Mouse (Mus musculus): ENCODE results near the gene Scgb1a1. TPM values are rescaled to one million over a fixed set of nuclear protein-coding genes. Genes with fewer than 3 reads are reported as not detected.
"Not testable (repeated sequence)": the region's sequence is repeated elsewhere in the genome, so short reads cannot be mapped to it uniquely, and the experiment has no call there.

The Scgb1a1 gene
- polyA plus RNA-seq, 1 experiment from 2014 or later = not detected

DNA sequence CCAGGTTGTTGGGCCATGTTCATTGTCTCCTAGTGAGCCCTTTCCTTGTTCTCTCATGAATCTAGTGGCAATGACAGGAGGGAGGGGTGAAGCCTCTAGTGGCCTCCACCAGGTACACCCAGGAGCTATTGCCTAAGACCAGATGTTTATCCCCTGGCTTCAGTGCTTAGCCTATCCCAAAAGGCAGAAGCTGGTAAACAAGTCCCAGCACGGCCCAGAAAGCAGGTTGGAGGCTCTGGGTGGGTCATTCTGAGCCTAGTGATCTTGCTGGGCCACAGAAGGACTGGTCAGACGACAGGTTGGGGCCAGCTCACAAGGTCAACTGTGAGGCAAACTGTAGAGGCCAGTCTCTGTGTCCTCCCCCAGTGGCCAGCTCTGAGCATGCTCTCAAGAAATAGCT, 3.0 kb upstream of the Scgb1a1 start:
- H3K9me3 ChIP-seq (ENCODE audit: control insufficient read depth, low read length) = no peaks in the 10 kb centered on the region
- no peak overlapping the region for H3K9ac ChIP-seq (ENCODE audit: low read length)
- H3K4me1 ChIP-seq (replicated peaks; ENCODE audit: control insufficient read depth, insufficient read depth, low read length) = no peaks in the 10 kb centered on the region
- no peaks in the 10 kb centered on the region for H3K27me3 ChIP-seq (replicated peaks; ENCODE audit: control insufficient read depth, insufficient read depth, low read length)
- DNase-seq (ENCODE audit: low spot score) = no peak
- H3K36me3 ChIP-seq (ENCODE audit: control insufficient read depth, insufficient read depth, low read length) = no peaks in the 10 kb centered on the region
- ATAC-seq (replicated peaks; ENCODE audit: low FRiP score, low TSS enrichment, low read depth) = no peak
- 60% methylated on average over 2 of the region's 2 CpGs for WGBS
- no peak overlapping the region for H3K27ac ChIP-seq (ENCODE audit: low read depth)
- H3K4me3 ChIP-seq (ENCODE audit: low read depth, low read length) = no peak overlapping the region
- no peak overlapping the region for H3K4me2 ChIP-seq (ENCODE audit: low read length)

DNA sequence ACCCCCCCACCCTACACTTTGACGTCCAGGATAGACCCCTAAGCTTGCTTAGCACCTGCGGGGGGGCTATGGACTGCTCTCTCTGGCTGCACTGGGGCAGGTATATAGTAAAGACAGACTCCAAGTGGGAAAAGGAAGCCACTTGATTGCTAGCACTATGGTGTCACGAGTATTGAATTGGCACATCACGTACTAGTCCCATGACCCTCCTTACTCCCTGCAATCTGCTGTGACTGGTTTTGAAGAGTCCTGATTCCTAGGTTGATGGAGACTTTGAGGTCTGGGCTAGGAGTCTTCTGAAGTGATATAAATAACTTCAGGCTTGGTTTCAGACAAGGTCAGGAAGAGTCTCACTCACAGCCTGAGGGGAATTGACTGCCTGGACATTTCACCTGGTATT, 2.4 kb upstream of the Scgb1a1 start:
- Histone ChIP-seq H3K9me3 (ENCODE audit: control insufficient read depth, low read length) (no peaks in the 10 kb centered on the region), H3K27ac (ENCODE audit: low read depth) (no peak overlapping the region), H3K4me2 (ENCODE audit: low read length) (no peak overlapping the region), H3K4me1 (replicated peaks; ENCODE audit: control insufficient read depth, insufficient read depth, low read length) (no peaks in the 10 kb centered on the region), H3K27me3 (replicated peaks; ENCODE audit: control insufficient read depth, insufficient read depth, low read length) (no peaks in the 10 kb centered on the region), H3K4me3 (ENCODE audit: low read depth, low read length) (no peak overlapping the region), H3K9ac (ENCODE audit: low read length) (no peak overlapping the region), H3K36me3 (ENCODE audit: control insufficient read depth, insufficient read depth, low read length) (no peaks in the 10 kb centered on the region)
- DNase-seq (ENCODE audit: low spot score) (no peak), ATAC-seq (replicated peaks; ENCODE audit: low FRiP score, low TSS enrichment, low read depth) (no peak)
- WGBS = 70% methylated on average over 4 of the region's 4 CpGs

DNA sequence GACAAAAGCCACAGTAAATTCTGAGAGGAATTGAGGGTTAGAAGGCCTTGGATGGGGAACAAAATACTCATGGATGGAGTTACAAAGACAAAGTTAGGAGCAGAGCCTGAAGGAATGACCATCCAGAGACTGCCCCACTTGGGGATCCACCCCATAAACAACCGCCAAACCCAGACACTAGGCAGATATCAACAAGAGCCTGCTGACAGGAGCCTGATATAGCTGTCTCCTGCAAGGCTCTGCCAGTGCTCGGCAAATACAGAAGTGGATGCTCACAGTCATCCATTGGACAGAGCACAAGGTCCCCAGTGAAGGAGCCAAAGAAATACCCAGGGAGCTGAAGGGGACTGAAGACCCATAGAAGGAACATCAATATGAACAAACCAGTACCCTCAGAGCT, 3.9 kb downstream of the Scgb1a1 start:
- not testable (repeated sequence) for H3K27me3 ChIP-seq (replicated peaks; ENCODE audit: control insufficient read depth, insufficient read depth, low read length); H3K36me3 ChIP-seq (ENCODE audit: control insufficient read depth, insufficient read depth, low read length); H3K27ac ChIP-seq (ENCODE audit: low read depth); ATAC-seq (replicated peaks; ENCODE audit: low FRiP score, low TSS enrichment, low read depth); H3K9ac ChIP-seq (ENCODE audit: low read length); H3K9me3 ChIP-seq (ENCODE audit: control insufficient read depth, low read length); H3K4me3 ChIP-seq (ENCODE audit: low read depth, low read length); DNase-seq (ENCODE audit: low spot score); H3K4me2 ChIP-seq (ENCODE audit: low read length)
- peaks cover 10% of the 10 kb centered on the region for H3K4me1 ChIP-seq (replicated peaks; ENCODE audit: control insufficient read depth, insufficient read depth, low read length)
- WGBS = 30% methylated on average over 2 of the region's 2 CpGs

DNA sequence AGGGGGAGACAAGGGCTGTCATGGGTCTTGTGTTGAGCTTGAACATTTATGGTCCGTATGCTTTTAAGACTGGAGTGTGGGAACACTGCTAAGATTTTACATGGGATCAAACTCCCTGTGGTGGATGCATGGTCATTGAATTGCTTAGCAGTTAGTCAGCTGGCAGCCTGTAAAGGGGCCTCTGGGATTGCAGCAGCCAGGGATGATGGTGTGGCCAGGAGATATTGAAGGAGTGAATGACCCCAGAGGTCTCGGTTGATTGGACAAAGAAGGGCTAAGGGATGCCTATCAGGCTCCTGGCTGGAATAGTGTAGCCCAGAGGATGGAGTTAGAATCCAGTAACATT, 4.8 kb downstream of the Scgb1a1 start:
- Histone ChIP-seq H3K27me3 (replicated peaks; ENCODE audit: control insufficient read depth, insufficient read depth, low read length) (no peaks in the 10 kb centered on the region), H3K36me3 (ENCODE audit: control insufficient read depth, insufficient read depth, low read length) (no peaks in the 10 kb centered on the region), H3K27ac (ENCODE audit: low read depth) (no peak overlapping the region), H3K4me2 (ENCODE audit: low read length) (peak overlapping the region; percentile 27; the same call in 1 of the 2 replicates), H3K9ac (ENCODE audit: low read length) (no peak overlapping the region; the same call in 1 of the 2 replicates), H3K9me3 (ENCODE audit: control insufficient read depth, low read length) (no peaks in the 10 kb centered on the region), H3K4me3 (ENCODE audit: low read depth, low read length) (no peak overlapping the region), H3K4me1 (replicated peaks; ENCODE audit: control insufficient read depth, insufficient read depth, low read length) (peaks cover 10% of the 10 kb centered on the region)
- no peak for DNase-seq (ENCODE audit: low spot score)
- 78% methylated on average over 2 of the region's 2 CpGs for WGBS
- ATAC-seq (replicated peaks; ENCODE audit: low FRiP score, low TSS enrichment, low read depth) = no peak

DNA sequence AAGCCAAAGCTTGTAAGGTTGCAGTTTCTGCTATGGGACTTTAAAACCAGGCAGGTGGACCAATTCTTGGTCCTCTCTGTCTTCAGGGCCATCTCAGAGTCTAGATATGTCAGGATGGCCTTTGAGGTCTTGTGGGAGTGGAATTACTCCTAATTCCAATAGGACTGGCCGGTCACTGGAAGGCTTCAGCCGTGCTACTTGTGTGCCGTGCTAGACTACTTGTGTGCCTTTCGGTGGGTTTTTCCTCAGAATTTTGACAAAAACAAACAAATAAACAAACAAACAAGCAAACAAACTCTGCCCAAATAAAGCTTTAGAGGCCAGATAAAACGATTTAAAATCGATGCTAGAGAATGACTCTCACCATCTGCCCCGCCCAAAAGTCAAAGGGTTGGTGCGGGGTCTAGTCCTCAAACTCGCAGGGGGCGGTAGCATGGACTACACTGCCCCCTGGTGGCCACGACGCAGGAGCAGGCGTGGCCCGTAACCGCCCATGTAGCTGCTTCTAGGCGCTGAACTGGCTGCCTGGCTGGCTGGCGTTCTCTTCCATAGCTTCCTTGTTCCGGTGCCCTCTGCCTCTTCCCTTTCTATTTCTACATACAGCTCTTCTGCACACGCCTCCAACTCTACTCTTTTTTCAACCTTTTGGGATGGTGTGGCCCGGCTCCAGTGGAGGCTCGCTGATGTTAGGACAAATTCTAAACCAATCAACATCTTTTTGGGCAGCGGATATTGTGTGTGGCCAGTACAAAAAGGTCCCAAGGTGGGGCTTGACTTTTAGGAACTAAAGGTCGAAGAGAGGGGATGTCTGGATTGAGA, 5.4 kb downstream of the Scgb1a1 start:
- WGBS = 14% methylated on average over 23 of the region's 23 CpGs
- H3K9ac ChIP-seq (ENCODE audit: low read length) = peak overlapping the region; percentile 32; the same call in 1 of the 2 replicates
- peak; percentile 87 for ATAC-seq (replicated peaks; ENCODE audit: low FRiP score, low TSS enrichment, low read depth)

DNA sequence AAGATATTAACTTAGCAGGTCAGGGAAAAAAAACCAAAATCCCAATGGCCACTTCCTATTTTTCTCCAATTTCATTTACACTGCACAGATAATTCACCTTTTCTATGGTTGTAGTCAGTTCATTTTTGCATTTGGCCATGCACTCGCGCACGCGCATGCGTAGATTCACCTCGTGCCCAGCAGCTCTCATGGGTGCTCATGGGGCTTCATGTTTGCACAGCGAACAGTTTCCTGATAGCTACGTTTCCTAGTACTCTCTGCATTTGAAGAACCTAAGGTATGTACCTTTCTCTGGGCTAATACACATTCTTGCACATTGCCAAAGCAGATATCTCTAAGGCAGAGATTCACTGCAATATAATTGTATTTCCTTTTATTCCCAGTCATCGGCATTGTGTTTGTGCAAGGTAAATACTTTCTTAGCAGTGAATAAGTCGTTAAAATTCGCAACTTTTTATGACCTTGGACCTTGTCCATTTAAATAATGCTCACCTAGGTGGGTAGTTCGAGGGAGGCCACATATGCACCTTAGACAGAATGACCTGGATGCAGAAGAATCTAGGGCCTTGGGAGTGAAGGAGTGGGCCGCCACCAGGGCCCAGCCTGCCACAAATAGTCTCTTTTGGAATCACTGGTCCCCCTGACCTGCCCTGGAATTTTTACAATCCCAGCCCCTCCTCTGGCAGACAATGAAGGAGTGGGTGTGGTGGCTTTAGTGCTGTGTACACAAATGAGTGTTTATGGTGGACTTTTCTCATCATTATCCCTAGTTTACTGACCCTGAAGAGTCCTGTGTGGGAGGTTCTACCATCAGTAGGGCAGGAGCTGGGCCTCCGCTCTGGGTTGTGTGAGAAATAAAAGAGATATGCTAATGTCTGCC, 6.2 kb downstream of the Scgb1a1 start:
- 74% methylated on average over 14 of the region's 14 CpGs for WGBS
- peak overlapping the region; percentile 3; the same call in 1 of the 2 replicates for H3K27ac ChIP-seq (ENCODE audit: low read depth)
- peak; percentile 41 for ATAC-seq (replicated peaks; ENCODE audit: low FRiP score, low TSS enrichment, low read depth)

More for the DNA sequence above, 5.4 kb downstream of the Scgb1a1 start:
- H3K4me3 ChIP-seq (ENCODE audit: low read depth, low read length) = 0 out of 2 replicates have a peak overlapping the region, but pooled peaks have one; percentile 2
- DNase-seq (ENCODE audit: low spot score) = peak; percentile 89
- peak overlapping the region; percentile 3; the same call in 1 of the 2 replicates for H3K27ac ChIP-seq (ENCODE audit: low read depth)
- H3K27me3 ChIP-seq (replicated peaks; ENCODE audit: control insufficient read depth, insufficient read depth, low read length) = no peaks in the 10 kb centered on the region
- H3K9me3 ChIP-seq (ENCODE audit: control insufficient read depth, low read length) = no peaks in the 10 kb centered on the region
- H3K4me2 ChIP-seq (ENCODE audit: low read length) = peak overlapping the region; percentile 27
- H3K36me3 ChIP-seq (ENCODE audit: control insufficient read depth, insufficient read depth, low read length) = no peaks in the 10 kb centered on the region
- peaks cover 14% of the 10 kb centered on the region for H3K4me1 ChIP-seq (replicated peaks; ENCODE audit: control insufficient read depth, insufficient read depth, low read length)

DNA sequence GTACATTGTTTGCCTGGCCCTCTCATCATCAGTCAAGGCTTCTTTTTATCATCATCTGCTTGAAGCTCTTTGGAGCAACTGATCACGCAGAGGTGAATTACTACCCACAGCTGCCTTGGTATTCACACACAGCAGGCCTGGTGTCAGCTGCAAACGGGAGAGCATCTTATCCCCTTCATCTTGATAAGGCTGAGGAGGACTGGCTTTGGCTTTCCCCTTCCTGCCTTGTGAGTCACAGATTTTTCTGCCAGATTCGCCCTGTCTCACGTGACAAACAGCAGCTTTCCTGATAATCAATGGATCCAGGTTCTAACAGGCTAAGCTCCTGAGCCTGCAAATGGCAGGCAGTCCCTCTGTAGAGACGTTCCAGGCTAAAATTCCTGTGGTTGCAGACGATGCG, 7.8 kb downstream of the Scgb1a1 start:
- ATAC-seq (replicated peaks; ENCODE audit: low FRiP score, low TSS enrichment, low read depth) = no peak
- Histone ChIP-seq H3K27me3 (replicated peaks; ENCODE audit: control insufficient read depth, insufficient read depth, low read length) (no peaks in the 10 kb centered on the region), H3K4me1 (replicated peaks; ENCODE audit: control insufficient read depth, insufficient read depth, low read length) (peaks cover 14% of the 10 kb centered on the region), H3K27ac (ENCODE audit: low read depth) (peak overlapping the region; percentile 44; the same call in 1 of the 2 replicates), H3K4me2 (ENCODE audit: low read length) (no peak overlapping the region), H3K36me3 (ENCODE audit: control insufficient read depth, insufficient read depth, low read length) (no peaks in the 10 kb centered on the region), H3K4me3 (ENCODE audit: low read depth, low read length) (no peak overlapping the region), H3K9me3 (ENCODE audit: control insufficient read depth, low read length) (no peaks in the 10 kb centered on the region), H3K9ac (ENCODE audit: low read length) (no peak overlapping the region)
- 12% methylated on average over 7 of the region's 7 CpGs for WGBS
- no peak for DNase-seq (ENCODE audit: low spot score)

More for the DNA sequence above, 6.2 kb downstream of the Scgb1a1 start:
- H3K4me2 ChIP-seq (ENCODE audit: low read length) = no peak overlapping the region
- H3K4me3 ChIP-seq (ENCODE audit: low read depth, low read length) = no peak overlapping the region
- H3K4me1 ChIP-seq (replicated peaks; ENCODE audit: control insufficient read depth, insufficient read depth, low read length) = peaks cover 14% of the 10 kb centered on the region
- no peaks in the 10 kb centered on the region for H3K27me3 ChIP-seq (replicated peaks; ENCODE audit: control insufficient read depth, insufficient read depth, low read length)
- H3K9me3 ChIP-seq (ENCODE audit: control insufficient read depth, low read length) = no peaks in the 10 kb centered on the region
- no peak overlapping the region for H3K9ac ChIP-seq (ENCODE audit: low read length)
- H3K36me3 ChIP-seq (ENCODE audit: control insufficient read depth, insufficient read depth, low read length) = no peaks in the 10 kb centered on the region
- DNase-seq (ENCODE audit: low spot score) = no peak

DNA sequence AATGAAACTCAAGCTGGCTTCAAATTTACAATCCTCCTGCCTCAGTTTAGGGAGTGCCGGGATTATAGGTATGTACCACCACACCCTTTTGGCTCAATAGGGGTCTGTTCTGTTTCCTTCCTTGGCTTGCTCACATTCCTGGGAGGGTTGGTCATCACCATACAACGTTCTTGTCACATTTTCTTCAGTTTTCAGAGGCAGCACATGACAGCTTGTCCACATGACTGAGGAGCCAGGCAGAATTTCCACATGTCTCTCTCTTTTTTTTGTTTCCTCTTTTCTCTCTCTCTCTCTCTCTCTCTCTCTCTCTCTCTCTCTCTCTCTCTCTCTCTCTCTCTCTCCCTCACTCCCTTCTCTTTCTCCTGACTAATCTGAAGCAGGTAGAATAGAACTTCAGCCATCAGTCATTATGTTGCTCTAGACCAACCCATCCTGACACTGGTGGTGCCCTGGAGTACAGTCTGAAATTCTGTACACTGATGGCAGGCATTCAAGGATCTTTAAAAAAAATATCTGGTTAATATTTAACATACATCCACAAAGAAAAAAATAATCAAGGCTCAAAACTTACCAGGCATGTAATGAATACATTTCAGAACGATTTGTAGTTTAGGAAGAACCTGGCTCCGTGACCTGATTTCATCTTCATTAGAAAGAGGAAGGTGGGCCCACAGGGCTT, 10.6 kb downstream of the Scgb1a1 start:
- H3K27ac ChIP-seq (ENCODE audit: low read depth) = no peak overlapping the region
- no peak overlapping the region for H3K4me3 ChIP-seq (ENCODE audit: low read depth, low read length)
- peaks cover 26% of the 10 kb centered on the region for H3K4me1 ChIP-seq (replicated peaks; ENCODE audit: control insufficient read depth, insufficient read depth, low read length)
- H3K4me2 ChIP-seq (ENCODE audit: low read length) = no peak overlapping the region
- 58% methylated on average over 4 of the region's 4 CpGs for WGBS
- no peak overlapping the region for H3K9ac ChIP-seq (ENCODE audit: low read length)
- no peaks in the 10 kb centered on the region for H3K9me3 ChIP-seq (ENCODE audit: control insufficient read depth, low read length)
- no peak for DNase-seq (ENCODE audit: low spot score)
- no peaks in the 10 kb centered on the region for H3K36me3 ChIP-seq (ENCODE audit: control insufficient read depth, insufficient read depth, low read length)
- no peak for ATAC-seq (replicated peaks; ENCODE audit: low FRiP score, low TSS enrichment, low read depth)
- H3K27me3 ChIP-seq (replicated peaks; ENCODE audit: control insufficient read depth, insufficient read depth, low read length) = no peaks in the 10 kb centered on the region
